Mouse (Mus musculus): ENCODE measurements around the gene Rhof. TPM values are rescaled to one million over a fixed set of nuclear protein-coding genes. Genes with fewer than 3 reads are reported as not detected.

Gene Rhof
- polyA plus RNA-seq, 1 experiment, result 52.1 TPM

GRCm38 (mm10) chr5:123137044-123137909 lies 4.8 kb upstream of the Rhof start:
- 1% methylated on average over 20 of the region's 20 CpGs for WGBS
- DNase-seq (ENCODE audit: low read depth, low spot score), result peak; percentile 88

GRCm38 (mm10) chr5:123136361-123137043 lies 4.0 kb upstream of the Rhof start:
- WGBS, result under 1% methylated on average over 13 of the region's 13 CpGs
- no peak for DNase-seq (ENCODE audit: low read depth, low spot score)

- peak; percentile 81 for DNase-seq (ENCODE audit: low read depth, low spot score)
Observed at GRCm38 (mm10) chr5:123135471-123136360, 3.2 kb upstream of the Rhof start.

GRCm38 (mm10) chr5:123134875-123135382 lies 2.4 kb upstream of the Rhof start:
- DNase-seq (ENCODE audit: low read depth, low spot score), result no peak
- WGBS, result 20% methylated on average over 8 of the region's 8 CpGs

More at GRCm38 (mm10) chr5:123135471-123136360, 3.2 kb upstream of the Rhof start:
- WGBS, result 3% methylated on average over 30 of the region's 30 CpGs

- DNase-seq (ENCODE audit: low read depth, low spot score), result no peak
Observed at GRCm38 (mm10) chr5:123134186-123134874, 1.8 kb upstream of the Rhof start.

GRCm38 (mm10) chr5:123133784-123134143 lies 1.3 kb upstream of the Rhof start:
- no peak for DNase-seq (ENCODE audit: low read depth, low spot score)
- WGBS, result 32% methylated on average over 7 of the region's 7 CpGs

More at GRCm38 (mm10) chr5:123134186-123134874, 1.8 kb upstream of the Rhof start:
- WGBS, result 14% methylated on average over 13 of the region's 13 CpGs

- WGBS, result 22% methylated on average over 18 of the region's 18 CpGs
Observed at GRCm38 (mm10) chr5:123133083-123133783, 741 bp upstream of the Rhof start.

GRCm38 (mm10) chr5:123130814-123131148 lies 1.7 kb downstream of the Rhof start:
- WGBS, result 35% methylated on average over 5 of the region's 5 CpGs
- DNase-seq (ENCODE audit: low read depth, low spot score), result no peak

More at GRCm38 (mm10) chr5:123133083-123133783, 741 bp upstream of the Rhof start:
- no peak for DNase-seq (ENCODE audit: low read depth, low spot score)

GRCm38 (mm10) chr5:123130030-123130813 lies 2.3 kb downstream of the Rhof start:
- WGBS, result 76% methylated on average over 9 of the region's 9 CpGs
- DNase-seq (ENCODE audit: low read depth, low spot score), result no peak

GRCm38 (mm10) chr5:123129170-123129757 lies 3.2 kb downstream of the Rhof start:
- WGBS, result 85% methylated on average over 10 of the region's 10 CpGs
- no peak for DNase-seq (ENCODE audit: low read depth, low spot score)

- WGBS, result 78% methylated on average over 10 of the region's 10 CpGs
- no peak for DNase-seq (ENCODE audit: low read depth, low spot score)
Observed at GRCm38 (mm10) chr5:123128426-123129169, 3.9 kb downstream of the Rhof start.

- DNase-seq (ENCODE audit: low read depth, low spot score), result no peak
- 90% methylated on average over 6 of the region's 6 CpGs for WGBS
Observed at GRCm38 (mm10) chr5:123127031-123127430, 5.5 kb downstream of the Rhof start.

- WGBS, result 72% methylated on average over 18 of the region's 18 CpGs
Observed at GRCm38 (mm10) chr5:123125638-123126406, 6.7 kb downstream of the Rhof start.

GRCm38 (mm10) chr5:123125105-123125504 lies 7.4 kb downstream of the Rhof start:
- WGBS, result 79% methylated on average over 6 of the region's 6 CpGs
- no peak for DNase-seq (ENCODE audit: low read depth, low spot score)

More at GRCm38 (mm10) chr5:123125638-123126406, 6.7 kb downstream of the Rhof start:
- no peak for DNase-seq (ENCODE audit: low read depth, low spot score)

GRCm38 (mm10) chr5:123122181-123122580 lies 10.3 kb downstream of the Rhof start:
- WGBS, result 93% methylated on average over 4 of the region's 4 CpGs
- no peak for DNase-seq (ENCODE audit: low read depth, low spot score)

- DNase-seq (ENCODE audit: low read depth, low spot score), result no peak
- 71% methylated on average over 7 of the region's 7 CpGs for WGBS
Observed at GRCm38 (mm10) chr5:123120624-123121215, 11.8 kb downstream of the Rhof start.
